Mouse (Mus musculus) olfactory bulb, adult 2 months (tissue): Measurements from ENCODE around the gene Junb. TPM values are rescaled to one million over a fixed set of nuclear protein-coding genes. Genes with fewer than 3 reads are reported as not detected.

Source experiments
- H3K27ac ChIP-seq: fragments of 200-500 bp; 2 replicates; pipeline ENCODE4 v1.5.1; 2012; ENCODE audit warnings: low read depth, low read length; ENCODE audit not compliant: insufficient read depth
- H3K4me1 ChIP-seq: fragments of 200-500 bp; 2 replicates; pipeline ENCODE4 v1.6.1; 2012; ENCODE audit warnings: low read length; ENCODE audit not compliant: control insufficient read depth, insufficient read depth
- H3K4me3 ChIP-seq: fragments of 200-500 bp; 2 replicates; pipeline ENCODE4 v1.5.1; 2012; ENCODE audit warnings: mild to moderate bottlenecking, low read depth, low read length, moderate library complexity; ENCODE audit not compliant: insufficient read depth
- CTCF ChIP-seq: fragments of 200-500 bp; IDR thresholded peaks from 2 replicates; pipeline ENCODE4 v1.5.1; 2012; ENCODE audit warnings: low read depth, mild to moderate bottlenecking, low read length, moderate library complexity; ENCODE audit not compliant: insufficient read depth
- POLR2A ChIP-seq: fragments of 200-500 bp; IDR thresholded peaks from 2 replicates; pipeline ENCODE4 v1.6.1; 2012; ENCODE audit warnings: mild to moderate bottlenecking, low read depth, low read length, moderate library complexity; ENCODE audit not compliant: insufficient read depth
- WGBS: fragments of 180-500 bp; shearing (Covaris S2); methylation state at CpG from one replicate; pipeline ENCODE4 v1.1.7; 2018; 5-methylcytosine and 5-hydroxymethylcytosine counted together
- polyA plus RNA-seq: library from polyadenylated mRNA; stranded (reverse); fragments of >200 nt; gene quantifications from 2 replicates; pipeline ENCODE4 v1.2.4, GENCODE M21; 2012; ENCODE audit warnings: low replicate concordance; ENCODE audit not compliant: missing spikeins, insufficient read depth, insufficient read length

The Junb gene
- polyA plus RNA-seq, 1 experiment = not detected

DNA sequence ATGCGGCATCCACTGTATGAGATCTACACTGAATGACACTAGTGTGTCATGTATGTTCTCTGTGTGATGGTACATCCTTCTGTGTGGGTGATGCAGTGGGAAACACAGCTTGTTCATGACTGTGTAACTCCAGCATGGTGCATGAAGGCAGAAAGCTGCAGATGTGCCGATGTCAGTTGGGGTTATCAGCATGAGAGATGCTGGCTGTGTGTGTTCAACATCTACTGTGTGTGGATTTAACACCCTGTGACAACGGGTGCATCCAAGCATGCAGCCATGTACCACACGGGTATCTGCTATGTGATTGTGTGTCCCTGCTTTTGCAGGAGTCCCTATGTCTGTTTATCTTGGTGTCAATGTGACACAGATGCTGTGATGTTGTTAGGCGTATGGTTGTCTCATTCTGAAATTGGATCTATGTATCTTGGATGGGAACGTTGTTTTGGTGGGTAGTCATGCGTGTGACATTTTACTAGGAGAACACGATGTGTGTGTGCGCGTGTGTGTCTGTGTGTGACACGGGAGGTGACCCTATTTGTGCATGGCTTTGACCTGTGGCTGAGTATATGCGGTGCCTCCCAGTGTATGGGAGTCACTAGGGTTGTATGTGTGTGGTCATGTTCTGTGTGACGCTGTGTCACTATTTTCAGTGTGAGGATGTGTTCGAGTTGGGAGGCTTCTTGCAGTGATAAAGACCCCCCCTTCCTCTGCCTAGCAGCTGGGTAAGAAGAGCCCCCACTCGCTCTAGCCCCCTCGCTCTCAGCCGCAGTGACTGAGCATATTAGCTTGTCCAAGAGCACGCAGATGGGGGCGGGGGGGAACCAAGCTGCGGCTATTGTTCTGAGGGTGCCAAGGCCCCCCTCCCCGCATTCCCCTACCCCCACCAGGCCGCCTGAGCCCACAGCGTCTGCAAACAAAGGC is 42.2 kb downstream of the Junb start:
- TF ChIP-seq CTCF (no peak), POLR2A (no peak)

DNA sequence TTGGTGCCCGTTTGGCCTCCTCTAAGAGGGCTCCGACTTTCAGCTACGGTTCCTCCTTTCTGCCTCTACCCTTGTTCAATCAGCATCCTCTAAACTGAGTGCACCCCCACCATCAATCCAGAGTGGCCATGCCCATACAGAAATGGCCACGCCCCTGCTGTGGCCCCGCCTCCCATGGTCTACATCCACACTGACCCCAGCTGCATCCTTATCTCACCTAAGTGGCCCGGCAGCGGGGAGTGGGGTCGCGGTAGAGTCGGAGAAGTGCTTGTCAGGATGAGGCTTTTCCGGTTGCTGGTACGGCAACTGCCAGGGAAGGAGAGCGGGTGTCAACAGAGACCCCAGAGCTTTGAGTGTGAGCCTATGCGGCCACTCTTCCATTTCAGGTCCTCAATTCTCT is 43.0 kb downstream of the Junb start:
- Histone ChIP-seq H3K27ac (no peak overlapping the region; the same call in 1 of the 2 replicates), H3K4me1 (peaks cover 23% of the 10 kb centered on the region), H3K4me3 (peak overlapping the region; percentile 55)
- 9% methylated on average over 14 of the region's 14 CpGs for WGBS
- TF ChIP-seq CTCF = no peak
- no peak for TF ChIP-seq POLR2A

More for the DNA sequence above, 42.2 kb downstream of the Junb start:
- Histone ChIP-seq H3K4me1 (peaks cover 23% of the 10 kb centered on the region), H3K27ac (peak overlapping the region; percentile 36), H3K4me3 (peak overlapping the region; percentile 55)
- 10% methylated on average over 23 of the region's 23 CpGs for WGBS

DNA sequence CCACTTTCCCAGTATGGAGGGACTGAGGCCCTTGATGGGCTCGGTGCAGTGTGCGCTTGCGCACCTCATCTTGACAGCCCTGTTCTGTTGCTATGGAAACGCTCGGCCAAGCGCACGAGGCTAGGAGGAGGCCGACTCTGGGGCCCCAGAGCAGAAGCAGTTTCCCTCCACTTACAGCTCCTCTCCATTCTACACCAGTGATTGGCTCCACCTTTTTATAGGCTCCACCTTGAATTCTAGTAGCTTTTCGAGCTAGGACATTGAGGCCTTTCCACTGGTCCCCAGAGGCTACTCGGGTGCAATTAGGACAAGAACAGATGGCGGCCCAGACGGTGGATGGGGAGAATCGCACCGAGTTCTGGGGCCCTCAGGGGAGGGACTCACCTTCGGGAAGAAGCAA is 43.7 kb downstream of the Junb start:
- WGBS = 4% methylated on average over 15 of the region's 15 CpGs
- Histone ChIP-seq H3K27ac (no peak overlapping the region), H3K4me3 (peak overlapping the region; percentile 55), H3K4me1 (peaks cover 23% of the 10 kb centered on the region)
- TF ChIP-seq POLR2A (no peak), CTCF (no peak)

DNA sequence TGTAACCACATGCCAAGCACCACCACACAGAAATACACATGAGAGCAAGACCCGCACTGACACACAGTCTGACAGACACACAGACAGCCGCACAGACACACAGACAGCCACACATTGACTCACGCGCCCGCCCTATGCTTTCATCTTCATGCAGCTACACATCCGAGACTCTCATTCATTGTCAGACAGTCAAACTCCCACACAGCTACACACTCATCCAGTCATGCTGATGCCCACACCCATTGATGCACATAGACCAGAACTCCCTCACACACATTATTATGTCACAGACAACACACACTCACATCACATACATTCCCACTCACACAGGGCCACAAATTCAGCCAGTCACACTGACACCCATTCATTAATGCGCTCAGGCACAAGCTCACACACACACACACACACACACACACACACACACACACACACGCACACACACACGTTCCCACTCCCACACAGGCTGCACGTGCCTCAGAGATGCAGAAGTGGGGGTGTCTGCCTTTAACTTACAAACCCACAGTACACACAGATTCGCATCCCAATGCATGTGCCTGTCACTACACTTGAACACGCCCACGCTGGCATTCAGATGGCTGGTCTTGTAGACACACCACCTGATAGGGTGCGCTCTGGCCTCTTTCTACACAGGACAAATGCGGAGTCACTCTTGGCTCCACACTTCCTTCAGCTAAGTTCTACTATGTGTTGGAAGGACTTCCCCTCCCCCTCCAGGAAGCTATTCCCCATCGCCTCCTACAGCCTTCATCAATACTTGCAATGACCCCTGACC is 44.6 kb downstream of the Junb start:
- TF ChIP-seq POLR2A (no peak), CTCF (no peak)
- H3K4me1 ChIP-seq = peaks cover 26% of the 10 kb centered on the region
- no peak overlapping the region for H3K4me3 ChIP-seq
- WGBS = 44% methylated on average over 16 of the region's 16 CpGs
- H3K27ac ChIP-seq = no peak overlapping the region

DNA sequence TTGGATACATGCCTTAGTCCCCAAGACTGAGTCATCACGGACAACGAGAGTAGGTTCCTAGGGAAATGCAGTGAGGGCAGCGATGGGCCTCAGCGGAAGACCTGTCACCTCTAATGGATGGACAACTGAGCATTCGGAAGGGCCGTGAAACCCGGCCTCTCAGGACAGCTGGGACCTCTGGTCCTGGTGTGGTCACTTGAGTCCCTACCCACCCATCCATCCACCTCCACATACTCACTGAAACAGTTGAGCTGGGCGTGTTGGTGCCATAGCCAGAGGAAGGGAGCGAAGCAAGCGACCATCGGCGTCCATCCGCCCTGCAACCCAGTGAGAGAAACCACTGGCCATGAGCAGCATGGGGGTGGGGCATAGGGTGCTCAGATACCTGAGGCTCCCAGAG is 47.9 kb downstream of the Junb start:
- Histone ChIP-seq H3K27ac (no peak overlapping the region), H3K4me1 (peaks cover 24% of the 10 kb centered on the region), H3K4me3 (no peak overlapping the region)
- 88% methylated on average over 13 of the region's 13 CpGs for WGBS
- TF ChIP-seq CTCF (no peak), POLR2A (no peak)

DNA sequence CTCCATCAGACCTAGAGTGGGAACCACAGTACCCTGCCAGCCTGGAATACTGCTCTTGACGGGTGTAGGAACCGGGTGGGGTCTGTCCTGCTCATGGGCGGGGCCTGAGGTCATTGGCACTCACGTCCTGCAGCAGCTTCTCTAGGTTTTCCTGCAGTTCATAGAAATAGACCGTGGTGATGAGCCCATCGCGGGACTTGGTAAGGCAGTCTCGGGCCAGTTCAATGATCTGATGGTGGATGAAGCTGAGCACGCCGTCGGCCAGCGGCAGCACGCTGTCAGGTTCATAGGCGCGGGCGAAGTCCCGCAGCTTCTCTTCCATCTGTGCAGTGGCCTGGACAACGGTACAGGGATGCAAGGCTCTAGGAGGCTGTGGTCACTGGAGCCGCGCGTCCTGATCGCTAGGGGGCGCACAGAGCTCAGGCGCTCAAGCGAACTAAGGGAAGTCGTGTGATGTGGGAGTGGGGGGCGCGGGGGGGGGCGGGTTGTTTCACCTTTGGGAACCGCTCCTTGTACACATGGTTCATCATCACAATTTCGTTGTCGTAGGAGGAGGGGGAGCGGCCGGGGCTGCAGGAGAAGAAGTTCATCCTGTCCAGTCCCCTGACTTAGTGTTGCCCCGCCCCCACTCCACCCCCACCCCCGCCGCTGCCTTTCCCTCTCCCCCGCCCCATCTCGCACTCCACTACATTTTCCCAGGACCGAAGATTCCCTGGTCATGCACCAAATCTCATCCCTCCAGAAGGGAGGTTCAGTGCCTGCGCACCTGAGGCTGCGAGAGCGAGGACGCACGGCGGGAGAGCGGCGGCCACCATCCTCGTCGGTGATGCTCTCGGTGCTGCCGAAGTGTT is 49.8 kb downstream of the Junb start:
- H3K4me3 ChIP-seq = 0 out of 2 replicates have a peak overlapping the region, but pooled peaks have one; percentile 4
- TF ChIP-seq CTCF = peak; percentile 83; the same call in 1 of the 2 replicates
- no peak for TF ChIP-seq POLR2A
- H3K27ac ChIP-seq = no peak overlapping the region
- 10% methylated on average over 51 of the region's 52 CpGs for WGBS
- peaks cover 7% of the 10 kb centered on the region for H3K4me1 ChIP-seq

DNA sequence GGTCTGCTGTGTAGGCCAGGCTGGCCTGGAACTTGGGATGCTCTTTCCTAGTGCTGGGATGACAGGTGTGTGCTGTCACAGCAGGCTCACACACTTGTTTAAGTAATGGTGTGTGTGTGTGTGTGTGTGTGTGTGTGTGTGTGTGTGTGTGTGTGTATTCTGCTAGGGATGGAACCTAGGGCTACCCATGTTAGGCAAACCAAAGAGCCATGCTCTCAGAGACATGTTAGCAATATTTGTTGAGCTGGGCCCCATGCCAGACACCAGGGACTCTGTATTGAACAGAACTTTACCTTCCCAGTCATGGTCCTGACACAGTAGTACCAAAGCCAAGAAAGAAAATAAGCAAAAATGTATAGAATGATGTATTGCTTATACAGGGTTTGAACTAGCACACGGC is 51.0 kb downstream of the Junb start:
- peaks cover 6% of the 10 kb centered on the region for H3K4me1 ChIP-seq
- H3K27ac ChIP-seq = no peak overlapping the region
- no peak overlapping the region for H3K4me3 ChIP-seq
- WGBS = 86% methylated on average over 1 of the region's 1 CpGs
- no peak for TF ChIP-seq POLR2A
- TF ChIP-seq CTCF = no peak

DNA sequence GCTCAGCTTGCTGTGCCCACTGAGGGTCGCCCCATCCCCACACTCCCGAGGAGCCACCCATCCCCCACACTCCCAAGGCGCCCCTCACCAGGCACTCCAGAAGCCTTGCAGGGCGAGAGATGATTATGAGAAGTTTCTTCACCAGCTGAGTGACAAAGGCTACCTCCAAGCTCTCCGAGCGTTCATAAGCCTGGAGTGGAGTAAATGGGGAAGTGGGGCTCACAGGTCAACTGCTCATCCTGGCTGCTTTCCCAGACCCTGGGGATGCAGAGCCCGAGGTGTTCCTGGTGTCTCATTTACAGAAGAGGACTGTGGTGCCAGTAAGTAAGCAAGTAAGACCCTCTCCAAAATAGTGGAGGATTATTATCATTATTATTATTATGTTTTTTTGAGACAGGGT is 53.0 kb downstream of the Junb start:
- Histone ChIP-seq H3K4me1 (peaks cover 6% of the 10 kb centered on the region), H3K4me3 (no peak overlapping the region), H3K27ac (no peak overlapping the region)
- WGBS = 77% methylated on average over 7 of the region's 7 CpGs
- TF ChIP-seq POLR2A = no peak
- no peak for TF ChIP-seq CTCF

Other genes starting within 250 kb of the Junb start
- gene Nfix, start 178.4 kb downstream of the Junb start, polyA plus RNA-seq = not detected in 2 replicates
- not detected in 2 replicates for gene Dand5, start 155.9 kb downstream of the Junb start, polyA plus RNA-seq
- gene Gadd45gip1, start 147.2 kb downstream of the Junb start, polyA plus RNA-seq = not detected in 2 replicates
- gene Rad23a, start 138.1 kb downstream of the Junb start, polyA plus RNA-seq = not detected in 2 replicates
- gene Calr, start 131.8 kb downstream of the Junb start, polyA plus RNA-seq = 225 TPM in 1 of 2 replicates, not detected in the other
- gene Farsa, start 121.7 kb downstream of the Junb start, polyA plus RNA-seq = not detected in 2 replicates
- not detected in 2 replicates for gene Syce2, start 106.6 kb downstream of the Junb start, polyA plus RNA-seq
- gene Gcdh, start 84.8 kb downstream of the Junb start, polyA plus RNA-seq = not detected in 2 replicates
- not detected in 2 replicates for gene Klf1, start 76.8 kb downstream of the Junb start, polyA plus RNA-seq
- gene Dnase2a, start 70.2 kb downstream of the Junb start, polyA plus RNA-seq = not detected in 2 replicates
- not detected in 2 replicates for gene Mast1, start 41.4 kb downstream of the Junb start, polyA plus RNA-seq
- not detected in 2 replicates for gene Rtbdn, start 31.7 kb downstream of the Junb start, polyA plus RNA-seq
- gene Gm49661, start 9.3 kb downstream of the Junb start, polyA plus RNA-seq = not detected in 2 replicates
- not detected in 2 replicates for gene Prdx2, start 9.1 kb downstream of the Junb start, polyA plus RNA-seq
- gene Rnaseh2a, start 9.0 kb downstream of the Junb start, polyA plus RNA-seq = not detected in 2 replicates
- gene Hook2, start 11.9 kb upstream of the Junb start, polyA plus RNA-seq = not detected in 2 replicates
- not detected in 2 replicates for gene Best2, start 35.8 kb upstream of the Junb start, polyA plus RNA-seq
- gene Asna1, start 46.6 kb upstream of the Junb start, polyA plus RNA-seq = not detected in 2 replicates
- gene Trir, start 48.1 kb upstream of the Junb start, polyA plus RNA-seq = not detected in 2 replicates
- not detected in 2 replicates for gene Tnpo2, start 58.2 kb upstream of the Junb start, polyA plus RNA-seq
- gene Fbxw9, start 81.3 kb upstream of the Junb start, polyA plus RNA-seq = not detected in 2 replicates
- not detected in 2 replicates for gene Gm5741, start 89.3 kb upstream of the Junb start, polyA plus RNA-seq
- not detected in 2 replicates for gene Dhps, start 93.0 kb upstream of the Junb start, polyA plus RNA-seq
- not detected in 2 replicates for gene Wdr83os, start 102.0 kb upstream of the Junb start, polyA plus RNA-seq
- gene Wdr83, start 102.6 kb upstream of the Junb start, polyA plus RNA-seq = not detected in 2 replicates
- 98.2 TPM in 1 of 2 replicates, not detected in the other for gene Man2b1, start 104.6 kb upstream of the Junb start, polyA plus RNA-seq
- gene Zfp791, start 144.4 kb upstream of the Junb start, polyA plus RNA-seq = not detected in 2 replicates
- gene Cks1brt, start 173.2 kb upstream of the Junb start, polyA plus RNA-seq = not detected in 2 replicates
- not detected in 2 replicates for gene Olfr371, start 247.3 kb upstream of the Junb start, polyA plus RNA-seq